In genomic region chr2:113849141-113849540, GRCm38 (mm10) we compare ENCODE assay signal across 8 mouse cellular contexts. TPM values are rescaled to one million over a fixed set of nuclear protein-coding genes. Genes with fewer than 3 reads are reported as not detected.
DNase-seq lines count a peak whose midpoint lies in the region; ATAC-seq and TF ChIP-seq lines count a peak whose summit lies in the region.

No protein-coding gene starts in this region.

- no peaks in the 10 kb centered on the region for H3K36me3 ChIP-seq in liver, adult 2 months (ENCODE audit: control insufficient read depth, insufficient read depth, low read length)
- no peaks in the 10 kb centered on the region for H3K36me3 ChIP-seq in embryonic facial prominence, embryonic 11.5 days (replicated peaks; ENCODE audit: control insufficient read depth, insufficient read depth, low read depth, low read length)
- H3K36me3 ChIP-seq in intestine, embryonic 14.5 days (ENCODE audit: control insufficient read depth, insufficient read depth, low read length), result peaks cover 12% of the 10 kb centered on the region
- peaks cover 3% of the 10 kb centered on the region for H3K36me3 ChIP-seq in myocyte (ENCODE audit: control insufficient read depth, insufficient read depth)

- H3K27me3 ChIP-seq in liver, adult 2 months (ENCODE audit: control insufficient read depth, insufficient read depth, low read length), result no peaks in the 10 kb centered on the region
- H3K27me3 ChIP-seq in embryonic facial prominence, embryonic 11.5 days (ENCODE audit: control insufficient read depth, insufficient read depth, low read length), result no peaks in the 10 kb centered on the region
- H3K27me3 ChIP-seq in intestine, embryonic 14.5 days (replicated peaks; ENCODE audit: control insufficient read depth, insufficient read depth, low read length), result no peaks in the 10 kb centered on the region
- H3K27me3 ChIP-seq in myocyte (ENCODE audit: control insufficient read depth, insufficient read depth, insufficient read length), result no peaks in the 10 kb centered on the region

- TF ChIP-seq POLR2A in liver, adult 2 months (IDR thresholded peaks at IDR 0.05; ENCODE audit: extremely low read depth, insufficient read depth, low read length), result no peak
- no peak for TF ChIP-seq POLR2A in myocyte (IDR thresholded peaks at IDR 0.05; ENCODE audit: insufficient read length, low read depth)

- 1% methylated on average over 3 of the region's 3 CpGs for WGBS in liver, adult 2 months
- WGBS in embryonic facial prominence, embryonic 11.5 days, result 2% methylated on average over 3 of the region's 3 CpGs
- WGBS in intestine, embryonic 14.5 days, result 1% methylated on average over 3 of the region's 3 CpGs

- H3K4me1 ChIP-seq in liver, adult 2 months (ENCODE audit: control insufficient read depth, insufficient read depth, low read length), result peaks cover 7% of the 10 kb centered on the region; the same call in 1 of the 2 replicates
- H3K4me1 ChIP-seq in embryonic facial prominence, embryonic 11.5 days (ENCODE audit: control insufficient read depth, insufficient read depth, low read length), result no peaks in the 10 kb centered on the region
- peaks cover 25% of the 10 kb centered on the region for H3K4me1 ChIP-seq in intestine, embryonic 14.5 days (replicated peaks; ENCODE audit: control insufficient read depth, insufficient read depth, low read length)

- H3K79me2 ChIP-seq in liver, adult 2 months (ENCODE audit: control insufficient read depth, insufficient read depth, low read length), result no peaks in the 10 kb centered on the region; the same call in 1 of the 2 replicates
- peaks cover 43% of the 10 kb centered on the region for H3K79me2 ChIP-seq in myocyte (ENCODE audit: control insufficient read depth, insufficient read depth)

- H3K27ac ChIP-seq in liver, adult 2 months (replicated peaks; ENCODE audit: insufficient read depth, low read depth, low read length), result no peak overlapping the region
- H3K27ac ChIP-seq in embryonic facial prominence, embryonic 11.5 days (replicated peaks; ENCODE audit: low read depth, low read length), result no peak overlapping the region
- peak overlapping the region; percentile 87; the same call in 1 of the 2 replicates for H3K27ac ChIP-seq in intestine, embryonic 14.5 days (ENCODE audit: low read depth)

- no peaks in the 10 kb centered on the region for H3K9me3 ChIP-seq in embryonic facial prominence, embryonic 11.5 days (replicated peaks; ENCODE audit: control insufficient read depth, low read length)
- H3K9me3 ChIP-seq in intestine, embryonic 14.5 days (ENCODE audit: control insufficient read depth, low read length), result no peaks in the 10 kb centered on the region

- no peak for TF ChIP-seq CTCF in liver, adult 2 months (IDR thresholded peaks at IDR 0.05; ENCODE audit: low read depth, low read length)

- peak; percentile 36 for ATAC-seq in embryonic facial prominence, embryonic 11.5 days (replicated peaks; ENCODE audit: insufficient number of reproducible peaks, low FRiP score, low TSS enrichment, low read depth)
- peak; percentile 14; the same call in 1 of the 2 replicates for ATAC-seq in intestine, embryonic 14.5 days (replicated peaks; ENCODE audit: low FRiP score, low TSS enrichment, low read depth)

- no peak for DNase-seq in liver, adult 2 months (ENCODE audit: extremely low read depth, low read depth, low spot score)
- DNase-seq in liver, result no peak
- peak; percentile 53 for DNase-seq in embryonic facial prominence, embryonic 11.5 days (ENCODE audit: low spot score)
- no peak for DNase-seq in intestine, embryonic 14.5 days (ENCODE audit: low spot score)
- no peak for DNase-seq in natural killer cell, adult 2 months (ENCODE audit: low spot score in 2 of 2)
- no peak for DNase-seq in kidney, postnatal 14 days
- no peak for DNase-seq in Muller cell, postnatal 12 days (ENCODE audit: inconsistent ontology term)

- peak overlapping the region; percentile 50 for H3K4me2 ChIP-seq in embryonic facial prominence, embryonic 11.5 days (ENCODE audit: low read depth, low read length)
- peak overlapping the region; percentile 74 for H3K4me2 ChIP-seq in intestine, embryonic 14.5 days (ENCODE audit: low read length)
- peak overlapping the region; percentile 95 for H3K4me2 ChIP-seq in myocyte (ENCODE audit: low read depth)

- H3ac ChIP-seq in myocyte (ENCODE audit: control insufficient read depth, insufficient read length), result no peak overlapping the region

- peak overlapping the region; percentile 55 for H3K4me3 ChIP-seq in liver, adult 2 months (ENCODE audit: insufficient read depth, low read depth, low read length)
- H3K4me3 ChIP-seq in embryonic facial prominence, embryonic 11.5 days (ENCODE audit: low read depth, low read length), result peak overlapping the region; percentile 64
- H3K4me3 ChIP-seq in intestine, embryonic 14.5 days (ENCODE audit: low read depth, low read length), result peak overlapping the region; percentile 90
- peak overlapping the region; percentile 98 for H3K4me3 ChIP-seq in myocyte

- no peak overlapping the region for H3K9ac ChIP-seq in liver, adult 2 months (ENCODE audit: low read depth, low read length)
- H3K9ac ChIP-seq in embryonic facial prominence, embryonic 11.5 days (replicated peaks; ENCODE audit: low read length), result peak overlapping the region; percentile 81
- H3K9ac ChIP-seq in intestine, embryonic 14.5 days (ENCODE audit: low read length), result peak overlapping the region; percentile 73

TF ChIP-seq in myocyte, 11 proteins besides CTCF, POLR2A, EP300 and RAD21:
- TF ChIP-seq E2F4 (IDR thresholded peaks at IDR 0.05; ENCODE audit: insufficient read depth) (no peak), MYOD1 (IDR thresholded peaks at IDR 0.05; ENCODE audit: control insufficient read depth in 1 of 3, insufficient read length in 2 of 3, low read depth in 2 of 3) (no peak), REST (IDR thresholded peaks at IDR 0.05; ENCODE audit: insufficient read depth, insufficient read length) (no peak), MAX (IDR thresholded peaks at IDR 0.05; ENCODE audit: low read depth) (no peak), MYOG (IDR thresholded peaks at IDR 0.05; ENCODE audit: control insufficient read depth in 1 of 3, insufficient read depth in 1 of 3, insufficient read length in 2 of 3, low read depth in 2 of 3) (no peak), USF1 (IDR thresholded peaks at IDR 0.05; ENCODE audit: low read depth) (no peak), TCF12 (IDR thresholded peaks at IDR 0.05; ENCODE audit: insufficient read depth, poor library complexity, severe bottlenecking) (no peak), POLR2AphosphoS2 (IDR thresholded peaks at IDR 0.05; ENCODE audit: insufficient read length, low read depth) (no peak), SRF (IDR thresholded peaks at IDR 0.05; ENCODE audit: control insufficient read depth, insufficient read length, low read depth) (no peak), TCF3 (IDR thresholded peaks at IDR 0.05; ENCODE audit: insufficient read length, low read depth) (no peak)

RNA-seq across cellular contexts. Expression of gene Arhgap11a, which starts 0.7 kb away (rescaled TPM):
- 0.55 and 1.0 TPM in 2 replicates for total RNA-seq in liver, adult 2 months (2014; rRNA removed)
- 0.19 and 0.21 TPM in 2 replicates for polyA plus RNA-seq in liver, adult 2 months (2012; rRNA removed)
- 6.3 and 7.9 TPM in 2 replicates for polyA plus RNA-seq in embryonic facial prominence, embryonic 11.5 days (2014; fragmentation: Nextera tagmentation; extraction: Ambion mirVana)
- polyA plus RNA-seq in intestine, embryonic 14.5 days (2014; fragmentation: Nextera tagmentation; extraction: Ambion mirVana), result 4.7 and 5.2 TPM in 2 replicates
- polyA plus RNA-seq in myocyte (2012; fragmentation: generic; extraction: Trizol), result 6.8 TPM

RNA-seq across cellular contexts. Expression of gene Scg5, which starts 20.2 kb away (rescaled TPM):
- 0.20 TPM in 1 of 2 replicates, not detected in the other for total RNA-seq in liver, adult 2 months (2014; rRNA removed)
- polyA plus RNA-seq in liver, adult 2 months (2012; rRNA removed), result 0.07 TPM in 1 of 2 replicates, not detected in the other
- polyA plus RNA-seq in embryonic facial prominence, embryonic 11.5 days (2014; fragmentation: Nextera tagmentation; extraction: Ambion mirVana), result 11.1 and 15.7 TPM in 2 replicates
- polyA plus RNA-seq in intestine, embryonic 14.5 days (2014; fragmentation: Nextera tagmentation; extraction: Ambion mirVana), result 17.5 and 18.0 TPM in 2 replicates
- 0.08 TPM for polyA plus RNA-seq in myocyte (2012; fragmentation: generic; extraction: Trizol)

Comparison
In these comparisons a context has a peak if more than half of its experiments do, and no peak if none do; other contexts are left out.
1. RNA of gene Scg5, which starts 20.2 kb away (polyA plus RNA-seq): 17.5 to 18.0 TPM in intestine, embryonic 14.5 days and 11.1 to 15.7 TPM in embryonic facial prominence, embryonic 11.5 days; 0.08 TPM in myocyte (single experiment) and 0.07 TPM in liver, adult 2 months; every median in the first group is over 10 times any median in the second.
2. Peak in every context shown above with its lines, with median percentiles within 50 percentile points of each other: H3K4me3 ChIP-seq and H3K4me2 ChIP-seq.